Mouse (Mus musculus) layer of hippocampus, postnatal 14 days (tissue): ENCODE results near the gene Gm2056. TPM values are rescaled to one million over a fixed set of nuclear protein-coding genes. Genes with fewer than 3 reads are reported as not detected.
"Not testable (repeated sequence)": the region's sequence is repeated elsewhere in the genome, so short reads cannot be mapped to it uniquely, and the experiment has no call there.

Source experiments
- DNase-seq, 2 experiments: peaks; one replicate each; pipeline ENCODE4 v3.0.0; 2021 to 2022; ENCODE audit warnings: low spot score in 2 of 2, mixed read lengths in 1 of 2
- long read RNA-seq, 2 experiments: library from polyadenylated mRNA; stranded (forward); transcript quantifications; one replicate each; pipeline ENCODE4 v2.0.0; 2021
- total RNA-seq, 2 experiments: library from RNA; stranded (reverse); gene quantifications; 2 replicates each; pipeline ENCODE4 v1.2.3; 2021

The Gm2056 gene
- total RNA-seq = not detected
- long read RNA-seq, experiment 1 = 0 reads
- long read RNA-seq, experiment 2 = 0 reads

- not testable (repeated sequence) for DNase-seq
Observed at GRCm38 (mm10) chr12:88026704-88027103, at the start of gene Gm2056. Gene Gm2056, plus strand, starts transcription at chr12:88027004.

GRCm38 (mm10) chr12:87984000-87984399 is 42.8 kb upstream of the Gm2056 start:
- DNase-seq = not testable (repeated sequence)

- DNase-seq = not testable (repeated sequence)
Observed at GRCm38 (mm10) chr12:88004118-88004517, 22.7 kb upstream of the Gm2056 start.

DNA sequence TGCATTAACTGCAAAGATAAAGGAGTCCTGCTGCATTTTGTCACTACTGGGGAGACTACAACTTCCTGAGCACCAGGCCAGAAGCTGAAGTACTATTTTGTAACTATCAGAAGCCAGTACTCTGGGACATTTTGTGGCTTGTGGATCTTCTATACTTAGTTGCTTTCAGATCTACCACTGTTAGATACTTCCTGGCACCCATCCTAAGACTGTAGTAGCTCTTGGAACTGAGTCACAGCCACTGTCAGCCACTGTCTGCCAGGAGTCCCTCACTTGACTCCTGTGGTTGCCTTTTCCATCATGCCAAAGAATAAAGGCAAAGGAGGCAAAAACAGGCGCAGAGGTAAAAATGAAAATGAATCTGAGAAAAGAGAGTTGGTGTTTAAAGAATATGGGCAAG is 15.3 kb upstream of the Gm2056 start, which contains the start of gene Gm2075:
Gm2075 (plus strand) TSS at position 301 of the 400 bp plus-strand sequence.
- not testable (repeated sequence) for DNase-seq

DNA sequence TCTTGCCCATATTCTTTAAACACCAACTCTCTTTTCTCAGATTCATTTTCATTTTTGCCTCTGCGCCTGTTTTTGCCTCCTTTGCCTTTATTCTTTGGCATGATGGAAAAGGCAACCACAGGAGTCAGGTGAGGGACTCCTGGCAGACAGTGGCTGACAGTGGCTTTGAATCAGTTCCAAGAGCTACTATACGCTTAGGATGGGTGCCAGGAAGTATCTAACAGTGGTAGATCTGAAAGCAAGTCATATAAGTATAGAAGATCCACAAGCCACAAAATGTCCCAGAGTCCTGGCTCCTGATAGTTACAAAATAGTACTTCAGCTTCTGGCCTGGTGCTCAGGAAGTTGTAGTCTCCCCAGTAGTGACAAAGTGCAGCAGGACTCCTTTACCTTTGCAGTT is 8.1 kb upstream of the Gm2056 start, which contains the start of gene Gm6803:
Gm6803 (minus strand) TSS at position 101 of the 400 bp plus-strand sequence.
- DNase-seq = not testable (repeated sequence)

DNA sequence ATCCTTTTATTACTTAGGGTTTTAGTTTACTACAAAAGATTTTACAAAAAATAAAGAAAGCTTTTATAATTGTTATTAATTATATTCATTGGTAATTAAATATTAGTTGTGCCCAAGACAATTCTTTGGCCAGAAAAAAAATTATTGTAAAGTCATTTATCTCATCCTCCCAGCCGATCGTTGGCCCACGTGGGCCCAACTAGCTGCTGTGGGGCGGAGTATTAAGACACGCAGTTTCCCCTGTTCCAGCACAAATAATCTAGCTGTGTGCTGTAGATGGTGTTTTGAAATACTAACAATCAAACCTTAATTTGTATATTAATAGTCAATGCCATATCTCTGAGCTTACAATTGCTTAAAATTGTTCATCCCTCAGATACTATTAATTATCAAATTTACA is 5.4 kb downstream of the Gm2056 start:
- DNase-seq = not testable (repeated sequence)

- DNase-seq = not testable (repeated sequence)
Observed at GRCm38 (mm10) chr12:88039062-88039461, 12.3 kb downstream of the Gm2056 start.

DNA sequence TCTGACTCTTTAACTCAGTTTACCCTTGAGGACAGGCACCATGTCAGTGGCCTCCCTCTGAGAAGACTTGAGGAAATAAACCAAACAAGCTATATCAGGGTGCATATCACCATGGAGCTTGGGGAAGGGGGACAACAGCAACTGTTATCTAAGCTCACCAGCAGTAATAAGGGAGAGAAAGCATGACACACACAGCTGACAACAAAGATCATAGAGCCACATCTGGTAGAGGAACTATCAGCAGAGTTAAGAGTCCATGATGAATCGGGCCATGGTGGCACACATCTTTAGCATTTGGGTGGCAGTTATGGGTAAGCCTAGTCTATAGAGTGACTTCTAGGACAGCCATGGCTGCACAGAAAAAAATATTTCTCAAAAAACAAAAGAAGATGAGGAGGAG is 12.9 kb downstream of the Gm2056 start:
- DNase-seq = not testable (repeated sequence)

DNA sequence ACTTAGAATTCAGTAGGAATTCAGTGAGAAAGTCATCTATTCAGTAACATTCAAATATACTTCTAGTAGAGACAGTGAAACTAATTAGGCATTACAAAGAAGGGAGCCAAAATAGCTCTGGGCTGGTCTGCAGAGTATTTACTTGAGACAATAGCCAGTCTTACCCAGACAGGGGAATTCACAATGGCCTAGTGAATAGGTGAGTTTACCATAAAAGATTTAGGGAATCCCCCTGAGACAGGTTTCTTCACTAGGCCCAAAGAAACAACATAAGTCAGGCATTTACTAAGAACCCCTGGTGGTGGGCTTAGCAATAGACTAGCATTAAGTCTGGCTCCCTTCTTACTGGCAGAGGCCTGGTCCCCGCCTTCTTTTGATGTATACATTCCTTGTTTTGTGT is 18.4 kb downstream of the Gm2056 start:
- DNase-seq = not testable (repeated sequence)

Other genes starting within 250 kb of the Gm2056 start
- gene Gm21936, start 231.5 kb upstream of the Gm2056 start, total RNA-seq = not detected
- not detected for gene BB287469, start 210.4 kb upstream of the Gm2056 start, total RNA-seq
- gene Gm2001, start 184.7 kb upstream of the Gm2056 start, total RNA-seq = not detected
- not detected for gene Gm2016, start 152.9 kb upstream of the Gm2056 start, total RNA-seq
- gene Gm2022, start 131.6 kb upstream of the Gm2056 start, total RNA-seq = not detected
- not detected for gene Gm2035, start 107.1 kb upstream of the Gm2056 start, total RNA-seq
- gene Gm2042, start 72.9 kb upstream of the Gm2056 start, total RNA-seq = not detected
- gene Gm2075, start 15.2 kb upstream of the Gm2056 start, total RNA-seq = not detected
- gene Gm6803, start 8.2 kb upstream of the Gm2056 start, total RNA-seq = not detected
- gene Gm16368, start 56.7 kb downstream of the Gm2056 start, total RNA-seq = not detected
- gene Gm10436, start 155.1 kb downstream of the Gm2056 start, total RNA-seq = not detected
- gene Gm8332, start 223.1 kb downstream of the Gm2056 start, total RNA-seq = not detected
- not detected for gene Gm5662, start 247.5 kb downstream of the Gm2056 start, total RNA-seq